Mouse (Mus musculus) ES-E14 (cell line): ENCODE results near the gene Grid2ip.

Source experiments
- CHD2 ChIP-seq: IDR thresholded peaks from 2 replicates; pipeline ENCODE4 v1.6.1; 2014; ENCODE audit warnings: mild to moderate bottlenecking, low read depth, low read length, inconsistent platforms
- ZC3H11A ChIP-seq: IDR thresholded peaks from 2 replicates; pipeline ENCODE4 v1.6.1; 2012; ENCODE audit warnings: low read depth, mild to moderate bottlenecking, inconsistent platforms, low read length, borderline replicate concordance

DNA sequence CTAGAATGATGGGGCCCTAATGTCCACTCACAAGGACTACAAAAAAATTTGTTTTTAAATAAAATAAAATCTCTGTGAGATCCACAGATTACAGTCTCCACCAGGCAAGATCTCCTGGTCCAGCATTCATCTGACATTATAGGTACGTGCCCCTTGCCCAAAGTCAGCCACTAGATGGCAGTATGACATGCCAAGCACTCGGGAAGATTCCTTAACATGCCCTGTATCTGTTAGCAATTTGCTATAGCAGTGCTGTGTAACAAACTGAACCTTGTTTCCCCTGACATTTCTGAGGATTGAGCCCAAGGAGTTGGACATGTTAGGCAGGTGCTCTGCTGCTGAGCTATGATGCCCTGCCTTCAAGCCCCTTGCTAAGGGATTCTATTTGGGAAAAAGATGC, 38.5 kb downstream of the Grid2ip start:
- TF ChIP-seq ZC3H11A (no peak), CHD2 (no peak)
